Mouse (Mus musculus): ENCODE data around the gene Otud7b.

- TF ChIP-seq POLR2A (IDR thresholded peaks at IDR 0.05; ENCODE audit: borderline replicate concordance, low read depth, low read length) (no peak), CTCF (IDR thresholded peaks at IDR 0.05; ENCODE audit: low read depth, low read length) (no peak)
Observed at GRCm38 (mm10) chr3:96170976-96171545, 66.7 kb downstream of the Otud7b start.
